Mouse (Mus musculus): ENCODE data around the gene Srrm4.

- TF ChIP-seq CTCF (conservative IDR thresholded peaks at IDR 0.05; ENCODE audit: low read length): no peak
- no peak for TF ChIP-seq POU5F1 (IDR thresholded peaks at IDR 0.05; ENCODE audit: borderline replicate concordance, low read length)
- TF ChIP-seq NANOG (IDR thresholded peaks at IDR 0.05; ENCODE audit: borderline replicate concordance, low read length): no peak
Observed at GRCm38 (mm10) chr5:116577082-116577481, 14.5 kb downstream of the Srrm4 start.

Measured in E14TG2a.4 (cell line).